Mouse (Mus musculus): ENCODE measurements around the gene Cask. TPM values are rescaled to one million over a fixed set of nuclear protein-coding genes. Genes with fewer than 3 reads are reported as not detected.

Gene Cask
- 14.6 and 16.0 TPM in 2 replicates for polyA plus RNA-seq (2014; fragmentation: Nextera tagmentation; extraction: Ambion mirVana)

DNA sequence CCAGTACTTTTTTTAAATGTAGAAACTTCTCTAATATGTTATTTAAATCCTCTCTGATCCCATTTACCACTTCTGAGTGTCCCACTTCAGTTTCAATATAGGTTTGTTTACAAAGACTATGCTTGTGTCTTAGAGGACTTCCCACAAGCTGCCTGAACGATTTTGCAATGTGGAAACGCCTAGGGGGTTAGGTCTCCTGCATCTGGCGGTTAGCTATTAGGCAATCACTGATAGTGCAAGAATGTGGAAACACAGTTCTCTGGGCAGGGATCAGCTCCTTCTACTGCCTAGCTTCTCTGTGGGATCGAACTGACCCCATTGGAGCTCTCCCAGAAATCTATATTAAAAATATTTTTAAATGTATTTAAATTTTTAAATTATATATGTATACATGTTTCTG, at the start of gene Cask:
Gene Cask (minus strand): TSS at position 83 of the 400 bp plus-strand sequence.
- Histone ChIP-seq H3K4me1 (ENCODE audit: insufficient read depth) (no peaks in the 10 kb centered on the region), H3K9me3 (ENCODE audit: low read depth, low read length) (no peaks in the 10 kb centered on the region), H3K36me3 (ENCODE audit: insufficient read depth) (no peaks in the 10 kb centered on the region), H3K27ac (ENCODE audit: low read depth) (no peak within 1 kb of the TSS), H3K4me3 (ENCODE audit: low read depth, low read length) (no peak within 1 kb of the TSS), H3K9ac (no peak within 1 kb of the TSS), H3K4me2 (no peak within 1 kb of the TSS), H3K27me3 (ENCODE audit: insufficient read depth, low read length) (no peaks in the 10 kb centered on the region)
- ATAC-seq (ENCODE audit: insufficient read depth) (no peak), DNase-seq (peak; percentile 54)
- WGBS: 26% methylated on average over 4 of the region's 4 CpGs
- no peak for TF ChIP-seq CTCF (IDR thresholded peaks at IDR 0.05; ENCODE audit: low read depth)

DNA sequence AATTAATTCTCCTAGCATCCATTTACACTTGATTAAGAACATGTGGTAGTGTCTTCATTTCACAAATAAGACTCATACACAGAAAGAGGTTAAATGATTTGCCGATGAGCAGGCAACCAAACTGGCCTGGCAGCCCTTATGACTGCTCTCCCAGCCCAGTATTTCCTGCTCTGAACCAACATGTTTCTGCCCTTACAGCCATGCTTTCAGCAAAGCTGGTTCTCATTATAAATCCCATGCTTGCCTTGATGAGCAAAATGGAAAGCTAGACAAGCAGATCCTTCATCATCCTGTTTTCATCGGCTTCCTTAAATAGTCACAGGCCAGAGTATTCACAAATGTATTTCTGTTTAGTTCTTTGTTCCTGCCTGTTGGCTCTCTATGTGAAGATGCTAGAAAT, 38.8 kb upstream of the Cask start:
- ATAC-seq (ENCODE audit: insufficient read depth) (no peak), DNase-seq (no peak)

GRCm38 (mm10) chrX:13884348-13884747, 33.2 kb upstream of the Cask start:
- no peak for ATAC-seq (ENCODE audit: insufficient read depth)
- DNase-seq: no peak
- no peaks in the 10 kb centered on the region for H3K9me3 ChIP-seq (ENCODE audit: low read depth, low read length)

More for the DNA sequence above, 38.8 kb upstream of the Cask start:
- Histone ChIP-seq H3K27me3 (ENCODE audit: insufficient read depth, low read length) (no peaks in the 10 kb centered on the region), H3K9me3 (ENCODE audit: low read depth, low read length) (no peaks in the 10 kb centered on the region), H3K4me1 (ENCODE audit: insufficient read depth) (no peaks in the 10 kb centered on the region), H3K4me3 (ENCODE audit: low read depth, low read length) (no peak overlapping the region), H3K4me2 (no peak overlapping the region), H3K27ac (ENCODE audit: low read depth) (no peak overlapping the region), H3K9ac (no peak overlapping the region), H3K36me3 (ENCODE audit: insufficient read depth) (no peaks in the 10 kb centered on the region)
- 64% methylated on average over 2 of the region's 2 CpGs for WGBS
- no peak for TF ChIP-seq CTCF (IDR thresholded peaks at IDR 0.05; ENCODE audit: low read depth)

GRCm38 (mm10) chrX:13881969-13882368, 30.8 kb upstream of the Cask start:
- Histone ChIP-seq H3K4me3 (ENCODE audit: low read depth, low read length) (no peak overlapping the region), H3K9ac (no peak overlapping the region), H3K27me3 (ENCODE audit: insufficient read depth, low read length) (no peaks in the 10 kb centered on the region), H3K9me3 (ENCODE audit: low read depth, low read length) (no peaks in the 10 kb centered on the region), H3K4me2 (no peak overlapping the region), H3K27ac (ENCODE audit: low read depth) (no peak overlapping the region), H3K4me1 (ENCODE audit: insufficient read depth) (no peaks in the 10 kb centered on the region), H3K36me3 (ENCODE audit: insufficient read depth) (no peaks in the 10 kb centered on the region)
- no peak for DNase-seq
- WGBS: 20% methylated on average over 6 of the region's 6 CpGs
- no peak for ATAC-seq (ENCODE audit: insufficient read depth)
- TF ChIP-seq CTCF (IDR thresholded peaks at IDR 0.05; ENCODE audit: low read depth): no peak

More at GRCm38 (mm10) chrX:13884348-13884747, 33.2 kb upstream of the Cask start:
- Histone ChIP-seq H3K27me3 (ENCODE audit: insufficient read depth, low read length) (no peaks in the 10 kb centered on the region), H3K4me1 (ENCODE audit: insufficient read depth) (no peaks in the 10 kb centered on the region), H3K36me3 (ENCODE audit: insufficient read depth) (no peaks in the 10 kb centered on the region), H3K4me2 (no peak overlapping the region), H3K27ac (ENCODE audit: low read depth) (no peak overlapping the region), H3K9ac (no peak overlapping the region), H3K4me3 (ENCODE audit: low read depth, low read length) (no peak overlapping the region)
- TF ChIP-seq CTCF (IDR thresholded peaks at IDR 0.05; ENCODE audit: low read depth): no peak
- 75% methylated on average over 1 of the region's 1 CpGs for WGBS

GRCm38 (mm10) chrX:13860145-13860544, 9.0 kb upstream of the Cask start:
- TF ChIP-seq CTCF (IDR thresholded peaks at IDR 0.05; ENCODE audit: low read depth): no peak
- H3K4me3 ChIP-seq (ENCODE audit: low read depth, low read length): no peak overlapping the region
- H3K27ac ChIP-seq (ENCODE audit: low read depth): no peak overlapping the region
- H3K9ac ChIP-seq: no peak overlapping the region
- 81% methylated on average over 4 of the region's 4 CpGs for WGBS
- DNase-seq: no peak
- no peak for ATAC-seq (ENCODE audit: insufficient read depth)
- H3K27me3 ChIP-seq (ENCODE audit: insufficient read depth, low read length): no peaks in the 10 kb centered on the region
- H3K4me2 ChIP-seq: no peak overlapping the region
- no peaks in the 10 kb centered on the region for H3K9me3 ChIP-seq (ENCODE audit: low read depth, low read length)
- no peaks in the 10 kb centered on the region for H3K4me1 ChIP-seq (ENCODE audit: insufficient read depth)
- H3K36me3 ChIP-seq (ENCODE audit: insufficient read depth): no peaks in the 10 kb centered on the region

GRCm38 (mm10) chrX:13859051-13859450, 7.9 kb upstream of the Cask start:
- H3K36me3 ChIP-seq (ENCODE audit: insufficient read depth): no peaks in the 10 kb centered on the region

GRCm38 (mm10) chrX:13848473-13848872, 2.7 kb downstream of the Cask start:
- no peak for TF ChIP-seq CTCF (IDR thresholded peaks at IDR 0.05; ENCODE audit: low read depth)
- ATAC-seq (ENCODE audit: insufficient read depth) (no peak), DNase-seq (no peak)
- Histone ChIP-seq H3K27me3 (ENCODE audit: insufficient read depth, low read length) (no peaks in the 10 kb centered on the region), H3K9ac (no peak overlapping the region), H3K27ac (ENCODE audit: low read depth) (no peak overlapping the region), H3K4me2 (no peak overlapping the region), H3K9me3 (ENCODE audit: low read depth, low read length) (no peaks in the 10 kb centered on the region), H3K4me1 (ENCODE audit: insufficient read depth) (no peaks in the 10 kb centered on the region), H3K36me3 (ENCODE audit: insufficient read depth) (no peaks in the 10 kb centered on the region), H3K4me3 (ENCODE audit: low read depth, low read length) (no peak overlapping the region)
- WGBS: 94% methylated on average over 1 of the region's 1 CpGs

More at GRCm38 (mm10) chrX:13859051-13859450, 7.9 kb upstream of the Cask start:
- Histone ChIP-seq H3K4me1 (ENCODE audit: insufficient read depth) (no peaks in the 10 kb centered on the region), H3K9ac (no peak overlapping the region), H3K27ac (ENCODE audit: low read depth) (no peak overlapping the region), H3K4me2 (no peak overlapping the region), H3K27me3 (ENCODE audit: insufficient read depth, low read length) (no peaks in the 10 kb centered on the region), H3K4me3 (ENCODE audit: low read depth, low read length) (no peak overlapping the region), H3K9me3 (ENCODE audit: low read depth, low read length) (no peaks in the 10 kb centered on the region)
- no peak for DNase-seq
- ATAC-seq (ENCODE audit: insufficient read depth): no peak
- WGBS: 80% methylated on average over 9 of the region's 9 CpGs
- TF ChIP-seq CTCF (IDR thresholded peaks at IDR 0.05; ENCODE audit: low read depth): no peak

DNA sequence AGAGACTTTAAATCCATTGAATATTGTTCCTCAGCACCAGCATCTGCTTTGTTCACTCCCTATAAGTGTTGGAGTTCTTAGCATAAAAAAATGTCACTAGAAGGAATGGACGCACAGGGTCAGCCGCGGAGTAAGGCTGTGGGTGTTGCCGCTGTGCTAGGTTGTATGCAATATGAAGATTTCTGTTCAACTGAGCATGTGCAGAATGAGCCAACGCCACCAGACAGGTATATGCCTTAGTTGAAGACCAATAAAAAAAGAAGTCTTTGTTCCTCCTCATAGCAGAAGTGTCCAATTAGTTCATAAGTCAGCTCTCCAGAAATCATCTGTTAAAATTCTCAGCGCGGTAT, 3.7 kb downstream of the Cask start:
- H3K27me3 ChIP-seq (ENCODE audit: insufficient read depth, low read length): no peaks in the 10 kb centered on the region
- peak overlapping the region; percentile 56 for H3K4me3 ChIP-seq (ENCODE audit: low read depth, low read length)
- no peaks in the 10 kb centered on the region for H3K36me3 ChIP-seq (ENCODE audit: insufficient read depth)
- peak overlapping the region; percentile 40; the same call in 1 of the 2 replicates for H3K9ac ChIP-seq
- no peak for TF ChIP-seq CTCF (IDR thresholded peaks at IDR 0.05; ENCODE audit: low read depth)
- 16% methylated on average over 7 of the region's 7 CpGs for WGBS
- H3K4me1 ChIP-seq (ENCODE audit: insufficient read depth): no peaks in the 10 kb centered on the region
- H3K9me3 ChIP-seq (ENCODE audit: low read depth, low read length): no peaks in the 10 kb centered on the region
- peak; percentile 35 for DNase-seq
- peak overlapping the region; percentile 61 for H3K4me2 ChIP-seq
- H3K27ac ChIP-seq (ENCODE audit: low read depth): peak overlapping the region; percentile 51; the same call in 1 of the 2 replicates
- 0 out of 2 replicates have a peak, but pooled peaks have one; percentile 18 for ATAC-seq (ENCODE audit: insufficient read depth)
